Mouse (Mus musculus) small intestine, adult 2 months (tissue): ENCODE data around the gene Tcl1b3. TPM values are rescaled to one million over a fixed set of nuclear protein-coding genes. Genes with fewer than 3 reads are reported as not detected.
"Not testable (repeated sequence)": the region's sequence is repeated elsewhere in the genome, so short reads cannot be mapped to it uniquely, and the experiment has no call there.

Source experiments
- H3K27ac ChIP-seq: fragments of 200-500 bp; 2 replicates; pipeline ENCODE4 v1.5.1; 2012; ENCODE audit warnings: low read depth, low read length, control low read depth, inconsistent platforms; ENCODE audit not compliant: insufficient read depth
- H3K27me3 ChIP-seq: fragments of 200-500 bp; 2 replicates; pipeline ENCODE4 v1.6.1; 2012; ENCODE audit warnings: mild to moderate bottlenecking, moderate library complexity, low read length, inconsistent platforms; ENCODE audit not compliant: control insufficient read depth, insufficient read depth
- H3K36me3 ChIP-seq: fragments of 200-500 bp; 2 replicates; pipeline ENCODE4 v1.6.1; 2012; ENCODE audit warnings: mild to moderate bottlenecking, low read length, control low read depth, inconsistent platforms; ENCODE audit not compliant: control insufficient read depth, insufficient read depth
- H3K4me1 ChIP-seq: fragments of 200-500 bp; 2 replicates; pipeline ENCODE4 v1.6.1; 2012; ENCODE audit warnings: low read length, inconsistent platforms, mixed read lengths; ENCODE audit not compliant: control insufficient read depth, insufficient read depth, insufficient read length
- H3K4me3 ChIP-seq: fragments of 200-500 bp; 2 replicates; pipeline ENCODE4 v1.5.1; 2012; ENCODE audit warnings: low read depth, mild to moderate bottlenecking, control low read depth, inconsistent platforms, low read length, moderate library complexity
- CTCF ChIP-seq: fragments of 200-500 bp; IDR thresholded peaks from 2 replicates; pipeline ENCODE4 v1.5.1; 2012; ENCODE audit warnings: low read depth, mild to moderate bottlenecking, control low read depth, inconsistent platforms, low read length, moderate library complexity, mixed read lengths; ENCODE audit not compliant: insufficient replicate concordance, insufficient read length; ENCODE audit errors: extremely low read depth
- POLR2A ChIP-seq: fragments of 200-500 bp; IDR thresholded peaks from 2 replicates; pipeline ENCODE4 v1.6.1; 2012; ENCODE audit warnings: low read depth, mild to moderate bottlenecking, control low read depth, inconsistent platforms, low read length, moderate library complexity
- WGBS: fragments of 180-500 bp; shearing (Covaris S2); methylation state at CpG from one replicate; pipeline ENCODE4 v1.1.7; 2018; 5-methylcytosine and 5-hydroxymethylcytosine counted together
- polyA plus RNA-seq: library from polyadenylated mRNA; depleted of rRNA; stranded (reverse); fragments of >200 nt; gene quantifications from 2 replicates; pipeline ENCODE4 v1.2.3, GENCODE M21; 2012; rRNA removed

The Tcl1b3 gene
- not detected in 2 replicates for polyA plus RNA-seq

DNA sequence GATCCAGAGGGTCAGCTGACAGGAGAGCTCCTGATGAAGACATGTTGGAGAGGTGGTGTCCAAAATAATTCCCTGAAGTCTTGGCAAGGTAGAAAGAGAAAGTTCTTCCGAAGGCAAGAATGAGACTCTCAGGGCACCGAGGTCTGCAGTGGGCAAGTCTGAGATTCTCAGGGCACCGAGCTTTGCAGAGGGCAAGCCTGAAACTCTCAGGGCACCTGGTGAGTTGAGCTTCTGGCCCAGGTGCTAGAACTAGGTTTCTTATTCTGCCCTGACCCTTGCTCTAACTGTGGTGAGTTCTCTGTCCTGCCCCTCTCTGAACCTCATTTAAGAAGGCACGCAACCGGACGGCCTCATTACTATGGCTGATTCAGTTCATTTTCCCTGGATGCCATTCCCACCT is at the start of gene Tcl1b3:
TSS of gene Tcl1b3 (plus strand) at position 301 of the 400 bp plus-strand sequence.
- not testable (repeated sequence) for H3K4me1 ChIP-seq, H3K36me3 ChIP-seq, H3K4me3 ChIP-seq, H3K27ac ChIP-seq, H3K27me3 ChIP-seq
- WGBS, result 93% methylated on average over 6 of the region's 6 CpGs

DNA sequence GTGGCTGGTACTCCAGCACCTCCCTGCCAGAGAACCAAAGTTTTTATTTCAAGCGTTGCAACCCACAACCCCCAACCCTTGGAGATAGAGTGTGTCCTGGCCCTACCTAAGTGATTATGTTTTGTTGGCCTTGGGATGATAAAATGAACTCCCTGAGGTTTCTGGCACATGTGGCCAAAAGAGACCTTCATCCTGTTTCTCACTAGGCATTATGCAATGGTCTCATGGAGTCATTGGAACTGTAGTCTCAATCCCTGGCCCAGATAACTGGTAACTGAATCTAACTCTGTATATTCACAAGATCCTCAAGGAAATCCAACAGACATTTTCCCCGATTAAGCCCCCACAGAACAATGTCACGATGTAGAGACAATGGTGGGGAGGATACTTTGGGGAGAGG is 47.7 kb upstream of the Tcl1b3 start:
- H3K27me3 ChIP-seq, result no peaks in the 10 kb centered on the region
- no peak overlapping the region for H3K27ac ChIP-seq
- no peak overlapping the region for H3K4me3 ChIP-seq
- WGBS, result 86% methylated on average over 3 of the region's 3 CpGs
- no peaks in the 10 kb centered on the region for H3K36me3 ChIP-seq
- TF ChIP-seq POLR2A, result no peak
- TF ChIP-seq CTCF, result no peak
- H3K4me1 ChIP-seq, result no peaks in the 10 kb centered on the region

DNA sequence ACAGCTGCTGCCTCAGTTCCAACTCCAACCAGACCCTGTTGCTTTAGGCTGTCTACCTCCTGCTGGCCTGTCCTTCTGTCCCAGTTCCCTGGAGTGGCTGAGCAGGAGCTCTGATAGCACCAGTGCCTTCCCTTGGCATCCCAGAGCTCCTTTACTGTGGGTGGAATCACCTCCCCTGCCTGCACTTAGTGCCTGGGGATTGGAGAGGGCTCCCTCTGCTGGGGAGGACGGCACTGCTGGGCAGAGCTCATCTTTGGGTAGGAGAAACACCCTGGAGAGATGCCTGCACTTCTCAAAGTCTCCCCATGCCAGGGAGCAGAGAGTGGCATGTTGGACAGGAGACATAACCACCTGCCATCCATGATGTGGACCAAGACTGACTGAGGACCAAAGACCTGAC is 45.9 kb upstream of the Tcl1b3 start:
- 29% methylated on average over 1 of the region's 1 CpGs for WGBS
- not testable (repeated sequence) for H3K27me3 ChIP-seq

DNA sequence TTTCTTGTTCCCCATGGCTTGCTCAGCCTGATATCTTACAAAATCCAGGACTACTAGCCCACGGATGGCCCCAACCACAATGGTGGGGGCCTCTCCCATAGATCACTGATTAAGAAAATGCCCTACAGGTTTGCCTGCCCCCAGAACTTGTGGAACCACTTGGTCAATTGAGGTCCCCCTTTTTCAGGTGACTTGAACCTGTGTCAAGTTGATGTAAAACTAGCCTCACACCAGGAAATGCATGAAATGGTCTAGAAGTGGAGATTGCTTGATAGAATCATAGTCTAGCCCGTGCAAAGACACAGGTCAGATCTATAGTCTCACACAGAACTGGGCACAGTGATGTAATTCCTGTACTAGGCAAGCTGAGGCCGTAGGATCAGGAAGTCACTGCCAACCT is 45.1 kb upstream of the Tcl1b3 start, which contains the start of gene Tcl1b2:
TSS of gene Tcl1b2 (plus strand) at position 301 of the 400 bp plus-strand sequence.
- H3K4me3 ChIP-seq, result no peak within 1 kb of the TSS
- H3K4me1 ChIP-seq, result no peaks in the 10 kb centered on the region
- no peak for TF ChIP-seq CTCF
- no peak for TF ChIP-seq POLR2A
- WGBS, result 64% methylated on average over 3 of the region's 3 CpGs
- no peak within 1 kb of the TSS for H3K27ac ChIP-seq
- H3K27me3 ChIP-seq, result no peaks in the 10 kb centered on the region
- no peaks in the 10 kb centered on the region for H3K36me3 ChIP-seq

More for the DNA sequence above, 45.9 kb upstream of the Tcl1b3 start:
- not testable (repeated sequence) for H3K4me3 ChIP-seq, H3K36me3 ChIP-seq, H3K27ac ChIP-seq, H3K4me1 ChIP-seq

GRCm38 (mm10) chr12:105155286-105155685 is 35.6 kb upstream of the Tcl1b3 start:
- H3K27me3 ChIP-seq, H3K4me1 ChIP-seq, H3K27ac ChIP-seq, H3K4me3 ChIP-seq, H3K36me3 ChIP-seq: not testable (repeated sequence)
- 61% methylated on average over 4 of the region's 4 CpGs for WGBS

DNA sequence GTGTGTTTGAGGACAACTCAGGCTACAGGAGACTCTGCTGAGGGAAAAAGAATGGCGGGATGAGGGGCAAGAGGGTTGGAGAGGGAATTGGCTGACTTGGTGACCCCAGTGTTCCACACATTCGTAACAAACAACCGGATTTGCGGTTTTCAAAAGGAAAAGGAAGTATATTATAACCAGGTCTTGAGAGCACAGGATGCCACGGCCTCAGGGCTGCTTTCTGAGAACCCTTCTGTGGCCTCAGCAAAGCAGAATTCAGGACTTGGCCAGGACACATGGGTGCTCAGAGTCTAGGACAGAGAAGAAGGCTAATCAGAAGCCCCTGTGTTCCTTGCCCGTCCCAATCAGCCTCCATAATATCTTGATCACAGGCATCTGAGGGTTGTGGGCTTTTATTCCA is 32.0 kb upstream of the Tcl1b3 start:
- no peaks in the 10 kb centered on the region for H3K27me3 ChIP-seq
- WGBS, result 64% methylated on average over 6 of the region's 6 CpGs
- H3K4me1 ChIP-seq, result no peaks in the 10 kb centered on the region
- H3K4me3 ChIP-seq, result no peak overlapping the region
- H3K27ac ChIP-seq, result no peak overlapping the region
- TF ChIP-seq CTCF (no peak), POLR2A (no peak)
- H3K36me3 ChIP-seq, result no peaks in the 10 kb centered on the region

DNA sequence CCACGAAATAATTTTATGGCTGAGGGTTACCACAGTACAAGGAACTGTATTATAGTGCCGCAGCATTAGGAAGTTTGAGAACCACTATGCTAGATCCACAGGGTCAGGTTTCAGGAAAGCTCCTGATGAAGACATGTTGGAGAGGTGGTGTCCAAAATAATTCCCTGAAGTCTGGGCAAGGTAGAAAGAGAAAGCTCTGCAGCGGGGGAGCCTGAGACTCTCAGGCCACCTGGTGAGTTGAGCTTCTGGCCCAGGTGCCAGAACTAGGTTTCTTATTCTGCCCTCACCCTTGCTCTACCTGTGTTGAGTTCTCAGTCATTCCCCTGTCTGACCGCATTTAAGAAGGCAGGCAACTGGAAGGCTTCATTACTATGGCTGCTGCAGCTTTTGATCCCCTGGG is 31.5 kb upstream of the Tcl1b3 start, which contains the start of gene Tcl1b1:
TSS of gene Tcl1b1 (plus strand) at position 301 of the 400 bp plus-strand sequence.
- H3K27me3 ChIP-seq, result no peaks in the 10 kb centered on the region
- no peak within 1 kb of the TSS for H3K4me3 ChIP-seq
- H3K27ac ChIP-seq, result no peak within 1 kb of the TSS
- no peaks in the 10 kb centered on the region for H3K36me3 ChIP-seq
- TF ChIP-seq CTCF (no peak), POLR2A (no peak)
- 62% methylated on average over 4 of the region's 4 CpGs for WGBS
- no peaks in the 10 kb centered on the region for H3K4me1 ChIP-seq

DNA sequence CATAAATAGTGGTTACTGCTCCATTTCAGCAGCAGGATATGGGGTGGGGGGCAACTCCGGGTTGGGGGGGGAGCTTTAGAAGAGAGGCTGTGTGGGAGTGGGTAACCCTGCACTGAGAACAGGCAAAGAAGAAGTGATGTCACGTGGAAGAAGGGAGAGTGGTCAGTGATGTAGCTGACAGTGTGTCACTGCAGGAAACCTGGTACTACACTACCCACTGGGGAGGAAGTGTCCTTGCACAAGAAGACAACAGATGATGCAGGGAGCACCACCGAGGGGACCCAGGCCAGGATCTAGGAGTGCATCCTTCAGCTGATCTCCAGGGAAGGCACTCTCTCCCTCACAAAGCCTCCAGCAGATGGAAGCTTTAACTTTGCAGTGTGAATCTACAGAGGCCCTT is 24.1 kb upstream of the Tcl1b3 start:
- no peaks in the 10 kb centered on the region for H3K36me3 ChIP-seq
- 62% methylated on average over 3 of the region's 3 CpGs for WGBS
- no peak for TF ChIP-seq POLR2A
- no peak for TF ChIP-seq CTCF

More for the DNA sequence above, 24.1 kb upstream of the Tcl1b3 start:
- H3K4me1 ChIP-seq, result no peaks in the 10 kb centered on the region
- H3K27me3 ChIP-seq, result no peaks in the 10 kb centered on the region; the same call in 1 of the 2 replicates
- H3K27ac ChIP-seq, result no peak overlapping the region
- H3K4me3 ChIP-seq, result no peak overlapping the region
